In genomic region chr10:76835497-76836357, GRCm38 (mm10) we compare ENCODE assay signal across 9 mouse cellular contexts.
DNase-seq lines count a peak whose midpoint lies in the region; ATAC-seq and TF ChIP-seq lines count a peak whose summit lies in the region.
"Had no signal": no experiment of that assay in that cellular context is flagged by ENCODE, and none has a peak within 500 bp of the region (broad histone marks: within the 10 kb centered on the region; RNA-seq: fewer than 3 reads in every experiment).

No protein-coding gene starts in this region.

- 62% methylated on average over 14 of the region's 14 CpGs for WGBS in forebrain, embryonic 16.5 days

- no peak overlapping the region for H3K9ac ChIP-seq in forebrain, embryonic 16.5 days (replicated peaks; ENCODE audit: low read depth, low read length)
- H3K9ac ChIP-seq: liver, embryonic 15.5 days had no signal

- no peak overlapping the region for H3K4me3 ChIP-seq in G1E (ENCODE audit: low read depth, low read length)
- H3K4me3 ChIP-seq in forebrain, embryonic 16.5 days (replicated peaks; ENCODE audit: low read length), result no peak overlapping the region
- H3K4me3 ChIP-seq: liver, embryonic 15.5 days had no signal

- no peaks in the 10 kb centered on the region for H3K9me3 ChIP-seq in G1E (replicated peaks)
- no peaks in the 10 kb centered on the region for H3K9me3 ChIP-seq in forebrain, embryonic 16.5 days (ENCODE audit: control insufficient read depth, low read length)
- H3K9me3 ChIP-seq: liver, embryonic 15.5 days had no signal

- H3K27ac ChIP-seq in forebrain, embryonic 16.5 days (ENCODE audit: low read length), result no peak overlapping the region
- H3K27ac ChIP-seq: liver, embryonic 15.5 days had no signal

- H3K4me2 ChIP-seq in forebrain, embryonic 16.5 days (ENCODE audit: low read length), result no peak overlapping the region
- H3K4me2 ChIP-seq: liver, embryonic 15.5 days had no signal

- TF ChIP-seq CTCF in G1E (IDR thresholded peaks at IDR 0.05; ENCODE audit: low read depth, low read length), result peak; percentile 96

- H3K27me3 ChIP-seq in G1E (ENCODE audit: insufficient read depth, low read length), result no peaks in the 10 kb centered on the region
- no peaks in the 10 kb centered on the region for H3K27me3 ChIP-seq in forebrain, embryonic 16.5 days (replicated peaks; ENCODE audit: control insufficient read depth, insufficient read depth, low read length)
- H3K27me3 ChIP-seq: liver, embryonic 15.5 days had no signal

- DNase-seq in G1E (ENCODE audit: low spot score), result peak; percentile 37
- DNase-seq in cerebellum, adult 11 months, result peak; percentile 86
- peak; percentile 88 for DNase-seq in heart, postnatal 4 days
- peak; percentile 70 to 95 for DNase-seq in layer of hippocampus, adult 18-20 months (ENCODE audit: low spot score in 2 of 2)
- peak; percentile 86 for DNase-seq in lung, postnatal 10 days
- DNase-seq in ovary, postnatal 36 days (ENCODE audit: low spot score), result peak; percentile 77
- peak; percentile 58 to 88 for DNase-seq in thymus, postnatal 10 days (ENCODE audit: low spot score in 2 of 2)

- no peaks in the 10 kb centered on the region for H3K36me3 ChIP-seq in G1E (replicated peaks)
- no peaks in the 10 kb centered on the region for H3K36me3 ChIP-seq in forebrain, embryonic 16.5 days (ENCODE audit: control insufficient read depth, insufficient read depth)
- H3K36me3 ChIP-seq: liver, embryonic 15.5 days had no signal

- ATAC-seq in G1E (ENCODE audit: extremely low read depth, insufficient number of reproducible peaks, low FRiP score, poor library complexity, severe bottlenecking), result no peak; the same call in 1 of the 2 replicates
- peak; percentile 90 for ATAC-seq in forebrain, embryonic 16.5 days

- peaks cover 2% of the 10 kb centered on the region; the same call in 1 of the 2 replicates for H3K4me1 ChIP-seq in G1E (ENCODE audit: insufficient read depth, low read depth, low read length)
- H3K4me1 ChIP-seq in forebrain, embryonic 16.5 days (replicated peaks; ENCODE audit: control insufficient read depth, insufficient read depth, low read length), result no peaks in the 10 kb centered on the region
- H3K4me1 ChIP-seq: liver, embryonic 15.5 days had no signal

Comparison
In these comparisons a context has a peak if more than half of its experiments do, and no peak if none do; other contexts are left out.
1. DNase-seq: peak in every context shown above with its lines; median percentile 88 in heart, postnatal 4 days; 86 in cerebellum, adult 11 months; 86 in lung, postnatal 10 days; 82 in layer of hippocampus, adult 18-20 months; 77 in ovary, postnatal 36 days; 73 in thymus, postnatal 10 days; 37 in G1E.